In genomic region chr8:111778801-111779200, GRCm38 (mm10) we compare ENCODE assay signal across 13 mouse cellular contexts. TPM values are rescaled to one million over a fixed set of nuclear protein-coding genes. Genes with fewer than 3 reads are reported as not detected.
DNase-seq lines count a peak whose midpoint lies in the region; ATAC-seq lines count a peak whose summit lies in the region.
"Had no signal": no experiment of that assay in that cellular context is flagged by ENCODE, and none has a peak within 500 bp of the region (broad histone marks: within the 10 kb centered on the region; RNA-seq: fewer than 3 reads in every experiment).

No protein-coding gene starts in this region.

- H3K27me3 ChIP-seq in heart, embryonic 15.5 days: no peaks in the 10 kb centered on the region
- no peaks in the 10 kb centered on the region for H3K27me3 ChIP-seq in lung, embryonic 16.5 days (ENCODE audit: control insufficient read depth, insufficient read depth, low read depth, low read length)
- no peaks in the 10 kb centered on the region for H3K27me3 ChIP-seq in hindbrain, embryonic 14.5 days (ENCODE audit: control insufficient read depth, insufficient read depth, low read length)
- H3K27me3 ChIP-seq: embryonic facial prominence, embryonic 15.5 days; kidney, embryonic 15.5 days had no signal

- peaks cover 3% of the 10 kb centered on the region; the same call in 1 of the 2 replicates for H3K36me3 ChIP-seq in heart, embryonic 15.5 days
- H3K36me3 ChIP-seq in lung, embryonic 16.5 days (ENCODE audit: control insufficient read depth, insufficient read depth, low read length): peaks cover 7% of the 10 kb centered on the region; the same call in 1 of the 2 replicates
- H3K36me3 ChIP-seq in hindbrain, embryonic 14.5 days (replicated peaks; ENCODE audit: control insufficient read depth, insufficient read depth): no peaks in the 10 kb centered on the region; the same call in 1 of the 2 replicates

- no peak overlapping the region; the same call in 1 of the 2 replicates for H3K27ac ChIP-seq in heart, embryonic 15.5 days
- H3K27ac ChIP-seq in lung, embryonic 16.5 days (ENCODE audit: low read length): no peak overlapping the region
- peak overlapping the region; percentile 22; the same call in 1 of the 2 replicates for H3K27ac ChIP-seq in hindbrain, embryonic 14.5 days
- H3K27ac ChIP-seq: embryonic facial prominence, embryonic 15.5 days had no signal

- no peak overlapping the region for H3K4me2 ChIP-seq in heart, embryonic 15.5 days
- no peak overlapping the region for H3K4me2 ChIP-seq in lung, embryonic 16.5 days (ENCODE audit: low read depth, low read length)
- H3K4me2 ChIP-seq in hindbrain, embryonic 14.5 days (replicated peaks): no peak overlapping the region
- H3K4me2 ChIP-seq: embryonic facial prominence, embryonic 15.5 days; kidney, embryonic 15.5 days had no signal

- no peak overlapping the region for H3K9ac ChIP-seq in heart, embryonic 15.5 days
- no peak overlapping the region for H3K9ac ChIP-seq in lung, embryonic 16.5 days (ENCODE audit: low read length)
- H3K9ac ChIP-seq in hindbrain, embryonic 14.5 days: no peak overlapping the region
- H3K9ac ChIP-seq: embryonic facial prominence, embryonic 15.5 days; kidney, embryonic 15.5 days had no signal

- peak; percentile 45; the same call in 1 of the 2 replicates for ATAC-seq in heart, embryonic 15.5 days (replicated peaks; ENCODE audit: insufficient number of reproducible peaks, insufficient read depth, low FRiP score, low read depth)
- ATAC-seq in lung, embryonic 16.5 days (ENCODE audit: low read depth): peak; percentile 77
- peak; percentile 37; the same call in 1 of the 2 replicates for ATAC-seq in hindbrain, embryonic 14.5 days (ENCODE audit: low FRiP score)
- no peak for ATAC-seq in erythroblast, adult 5-6 weeks (replicated peaks; ENCODE audit: low FRiP score, poor library complexity, severe bottlenecking)

- 36% methylated on average over 7 of the region's 7 CpGs for WGBS in heart, embryonic 15.5 days
- 56% methylated on average over 7 of the region's 7 CpGs for WGBS in lung, embryonic 16.5 days
- WGBS in hindbrain, embryonic 14.5 days: 48% methylated on average over 7 of the region's 7 CpGs

- H3K9me3 ChIP-seq in heart, embryonic 15.5 days (replicated peaks): no peaks in the 10 kb centered on the region
- no peaks in the 10 kb centered on the region for H3K9me3 ChIP-seq in lung, embryonic 16.5 days (ENCODE audit: control insufficient read depth, low read length)
- no peaks in the 10 kb centered on the region for H3K9me3 ChIP-seq in hindbrain, embryonic 14.5 days (ENCODE audit: control insufficient read depth, low read length)
- H3K9me3 ChIP-seq: embryonic facial prominence, embryonic 15.5 days; kidney, embryonic 15.5 days had no signal

- peaks cover 32% of the 10 kb centered on the region for H3K4me1 ChIP-seq in heart, embryonic 15.5 days (replicated peaks)
- H3K4me1 ChIP-seq in lung, embryonic 16.5 days (replicated peaks; ENCODE audit: control insufficient read depth, insufficient read depth, low read length): no peaks in the 10 kb centered on the region
- H3K4me1 ChIP-seq in hindbrain, embryonic 14.5 days (replicated peaks; ENCODE audit: control insufficient read depth, insufficient read depth, low read length): peaks cover 17% of the 10 kb centered on the region; the same call in 1 of the 2 replicates
- H3K4me1 ChIP-seq: embryonic facial prominence, embryonic 15.5 days had no signal

- peak; percentile 60 to 80 for DNase-seq in adrenal gland, adult (ENCODE audit: inconsistent age in 2 of 2, low spot score in 1 of 2)
- DNase-seq in adrenal gland, adult 8-10 months: no peak
- no peak for DNase-seq in heart, adult 18-20 months
- no peak for DNase-seq in lung, postnatal 4 days
- no peak for DNase-seq in hindbrain, embryonic 14.5 days (ENCODE audit: low spot score)
- DNase-seq: cerebellum, postnatal 36 days; heart, postnatal 36 days; lung, postnatal 36 days had no signal

- H3K4me3 ChIP-seq in heart, embryonic 15.5 days: no peak overlapping the region
- no peak overlapping the region for H3K4me3 ChIP-seq in lung, embryonic 16.5 days (ENCODE audit: low read length)
- H3K4me3 ChIP-seq in hindbrain, embryonic 14.5 days (replicated peaks; ENCODE audit: low read length): no peak overlapping the region
- H3K4me3 ChIP-seq: embryonic facial prominence, embryonic 15.5 days; kidney, embryonic 15.5 days had no signal

RNA-seq across cellular contexts. Expression of gene Bcar1, which starts 35.2 kb away (rescaled TPM):
- 100 to 1,000 TPM in 2 of 4 experiments, 10 to 100 TPM in 2; 86.1 to 150 (median 104) TPM for total RNA-seq in adrenal gland, adult 8-10 months (2022)
- polyA plus RNA-seq in heart, embryonic 15.5 days (2015; fragmentation: Nextera tagmentation; extraction: Ambion mirVana): 40.1 and 45.3 TPM in 2 replicates
- total RNA-seq in heart, adult 18-20 months (2021): 10 to 100 TPM; 18.9 to 19.1 TPM
- polyA plus RNA-seq in lung, embryonic 16.5 days (2015; fragmentation: Nextera tagmentation; extraction: Ambion mirVana): 49.2 and 52.1 TPM in 2 replicates
- polyA plus RNA-seq in hindbrain, embryonic 14.5 days (2014; fragmentation: Nextera tagmentation; extraction: Ambion mirVana): 49.1 and 52.1 TPM in 2 replicates
- total RNA-seq in erythroblast, adult 5-6 weeks (2015; ENCODE audit: low replicate concordance): not detected in 2 replicates
- total RNA-seq in erythroblast, adult 5-6 weeks (2017; ENCODE audit: low replicate concordance): not detected in 2 replicates

Comparison
In these comparisons a context has a peak if more than half of its experiments do, and no peak if none do; other contexts are left out.
1. DNase-seq: peak in adrenal gland, adult (2 of 2); none in adrenal gland, adult 8-10 months (single experiment), heart, adult 18-20 months (0 of 2), lung, postnatal 4 days (0 of 2) and hindbrain, embryonic 14.5 days (single experiment).
2. RNA of gene Bcar1, which starts 35.2 kb away (total RNA-seq): 86.1 to 150 TPM in adrenal gland, adult 8-10 months and 18.9 to 19.1 TPM in heart, adult 18-20 months; not detected in erythroblast, adult 5-6 weeks; every median in the first group is over 10 times any median in the second.